Mouse (Mus musculus): ENCODE results near the gene Ccdc9.

DNA sequence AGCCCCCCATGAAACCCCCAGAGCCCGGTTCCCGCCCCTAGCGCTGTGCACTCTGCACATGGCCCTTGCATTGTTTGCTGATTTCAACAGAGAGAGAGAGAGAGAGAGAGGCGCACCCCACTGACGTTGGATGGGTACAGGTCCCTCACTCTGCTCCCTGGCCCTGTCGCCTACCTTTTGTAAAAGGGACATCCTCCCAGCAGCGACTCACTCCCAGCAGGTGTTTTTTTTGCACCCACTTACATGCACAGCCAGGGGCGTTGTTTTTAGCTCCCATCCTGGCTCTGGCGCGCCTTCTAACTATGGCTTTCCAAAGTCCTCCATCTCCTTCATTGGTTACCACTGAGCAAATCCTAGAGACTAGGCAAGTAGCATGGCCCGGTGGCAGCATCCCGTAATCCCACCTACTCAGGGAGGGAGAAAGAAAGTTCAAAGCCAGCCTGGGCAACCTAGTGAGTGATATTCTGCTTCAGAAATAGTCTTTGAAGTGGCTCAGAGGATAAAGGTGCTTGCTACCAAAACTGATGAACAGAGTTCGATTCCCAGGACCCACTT, 27.7 kb upstream of the Ccdc9 start:
- TF ChIP-seq CTCF (IDR thresholded peaks at IDR 0.05; ENCODE audit: borderline replicate concordance, insufficient read depth, low read length) (no peak), POLR2A (IDR thresholded peaks at IDR 0.05; ENCODE audit: low read depth, low read length) (no peak)
